Mouse (Mus musculus) CD8-positive naive resting alpha-beta T cell, adult 2 months (primary cell): ENCODE results near the gene Stpg2.
A peak's percentile ranks its signal among the peaks of the same experiment; 100 is the strongest.
"Not testable (repeated sequence)": the region's sequence is repeated elsewhere in the genome, so short reads cannot be mapped to it uniquely, and the experiment has no call there.

Experiments
- DNase-seq, 2 experiments: peaks; one replicate each; pipeline ENCODE4 v3.0.0; 2022; ENCODE audit warnings: low read depth in 2 of 2, low spot score in 2 of 2

Stpg2 gene

GRCm38 (mm10) chr3:139205444-139205998 lies at the start of gene Stpg2:
Stpg2 (plus strand) TSS chr3:139205694.
- DNase-seq = peak; percentile 93

- no peak for DNase-seq
Measured at GRCm38 (mm10) chr3:139162146-139162545, 43.3 kb upstream of the Stpg2 start.

GRCm38 (mm10) chr3:139162658-139163057 lies 42.8 kb upstream of the Stpg2 start:
- DNase-seq = no peak

GRCm38 (mm10) chr3:139168510-139169269 lies 36.8 kb upstream of the Stpg2 start:
- no peak for DNase-seq

GRCm38 (mm10) chr3:139169740-139170139 lies 35.8 kb upstream of the Stpg2 start:
- DNase-seq = no peak

- DNase-seq = no peak
Measured at GRCm38 (mm10) chr3:139176936-139177335, 28.6 kb upstream of the Stpg2 start.

- no peak for DNase-seq
Measured at GRCm38 (mm10) chr3:139191541-139191940, 14.0 kb upstream of the Stpg2 start.

- no peak for DNase-seq
Measured at GRCm38 (mm10) chr3:139193917-139194316, 11.6 kb upstream of the Stpg2 start.

- no peak for DNase-seq
Measured at GRCm38 (mm10) chr3:139198412-139198811, 7.1 kb upstream of the Stpg2 start.

GRCm38 (mm10) chr3:139200324-139200723 lies 5.2 kb upstream of the Stpg2 start:
- no peak for DNase-seq

- no peak for DNase-seq
Measured at GRCm38 (mm10) chr3:139216945-139217344, 11.5 kb downstream of the Stpg2 start.

GRCm38 (mm10) chr3:139225123-139225522 lies 19.6 kb downstream of the Stpg2 start:
- no peak for DNase-seq

- no peak for DNase-seq
Measured at GRCm38 (mm10) chr3:139226811-139227210, 21.3 kb downstream of the Stpg2 start.

GRCm38 (mm10) chr3:139245219-139245618 lies 39.7 kb downstream of the Stpg2 start:
- no peak for DNase-seq

GRCm38 (mm10) chr3:139246508-139246907 lies 41.0 kb downstream of the Stpg2 start:
- DNase-seq = peak; percentile 19 to 31

- not testable (repeated sequence) for DNase-seq
Measured at GRCm38 (mm10) chr3:139262359-139262758, 56.9 kb downstream of the Stpg2 start.

- no peak for DNase-seq
Measured at GRCm38 (mm10) chr3:139297909-139298308, 92.4 kb downstream of the Stpg2 start.

GRCm38 (mm10) chr3:139308078-139308809 lies 102.8 kb downstream of the Stpg2 start:
- DNase-seq = no peak

- no peak for DNase-seq
Measured at GRCm38 (mm10) chr3:139311721-139312120, 106.2 kb downstream of the Stpg2 start.

GRCm38 (mm10) chr3:139380494-139380893 lies 175.0 kb downstream of the Stpg2 start:
- DNase-seq = no peak

- DNase-seq = no peak
Measured at GRCm38 (mm10) chr3:139397077-139397865, 191.8 kb downstream of the Stpg2 start.
